Mouse (Mus musculus) natural killer cell, adult 2 months (primary cell): Measurements from ENCODE around the gene Rita1.
A peak's percentile ranks its signal among the peaks of the same experiment; 100 is the strongest.

Source experiments
- DNase-seq, 2 experiments: peaks; one replicate each; pipeline ENCODE4 v3.0.0; 2022; ENCODE audit warnings: low spot score in 2 of 2

The Rita1 gene

GRCm38 (mm10) chr5:120602210-120602609 lies 10.2 kb downstream of the Rita1 start:
- no peak for DNase-seq

- no peak for DNase-seq
Measured at GRCm38 (mm10) chr5:120600946-120601668, 11.3 kb downstream of the Rita1 start.

- DNase-seq, result no peak
Measured at GRCm38 (mm10) chr5:120599625-120600024, 12.8 kb downstream of the Rita1 start.

- DNase-seq, result no peak
Measured at GRCm38 (mm10) chr5:120594485-120594884, 17.9 kb downstream of the Rita1 start.

- DNase-seq, result peak in 1 of 2 experiments; percentile 44
Measured at GRCm38 (mm10) chr5:120592141-120592540, 20.2 kb downstream of the Rita1 start.

GRCm38 (mm10) chr5:120590356-120591010 lies 21.9 kb downstream of the Rita1 start:
- peak; percentile 51 to 60 for DNase-seq

- peak; percentile 98 for DNase-seq
Measured at GRCm38 (mm10) chr5:120588569-120589094, 23.8 kb downstream of the Rita1 start, which contains the start of the genes Tpcn1 and Iqcd. Gene Tpcn1 (minus strand): TSS chr5:120588673. Gene Iqcd (plus strand): TSS chr5:120589016.

GRCm38 (mm10) chr5:120587940-120588568 lies 24.3 kb downstream of the Rita1 start:
- DNase-seq, result no peak

- DNase-seq, result no peak
Measured at GRCm38 (mm10) chr5:120587616-120587926, 24.8 kb downstream of the Rita1 start.

GRCm38 (mm10) chr5:120586741-120587615 lies 25.4 kb downstream of the Rita1 start:
- DNase-seq, result no peak

GRCm38 (mm10) chr5:120584968-120585367 lies 27.4 kb downstream of the Rita1 start:
- no peak for DNase-seq

- DNase-seq, result peak in 1 of 2 experiments; percentile 55
Measured at GRCm38 (mm10) chr5:120583511-120583910, 28.9 kb downstream of the Rita1 start.

GRCm38 (mm10) chr5:120582002-120582401 lies 30.4 kb downstream of the Rita1 start:
- no peak for DNase-seq

- no peak for DNase-seq
Measured at GRCm38 (mm10) chr5:120579898-120580626, 32.3 kb downstream of the Rita1 start.

GRCm38 (mm10) chr5:120579211-120579897 lies 33.0 kb downstream of the Rita1 start:
- DNase-seq, result peak; percentile 30 to 45

GRCm38 (mm10) chr5:120578504-120579081 lies 33.8 kb downstream of the Rita1 start:
- peak; percentile 56 to 64 for DNase-seq

GRCm38 (mm10) chr5:120577935-120578441 lies 34.4 kb downstream of the Rita1 start:
- DNase-seq, result peak; percentile 33 to 37

GRCm38 (mm10) chr5:120576781-120577301 lies 35.5 kb downstream of the Rita1 start:
- DNase-seq, result no peak

GRCm38 (mm10) chr5:120574469-120575063 lies 37.8 kb downstream of the Rita1 start:
- no peak for DNase-seq
